Mouse (Mus musculus) intestine, embryonic 14.5 days (tissue): ENCODE data around the gene Celsr2. TPM values are rescaled to one million over a fixed set of nuclear protein-coding genes. Genes with fewer than 3 reads are reported as not detected.

Experiments used
- ATAC-seq: fragments of 200-750 bp; cut with Nextera tagmentation; replicated peaks from 2 replicates; pipeline ENCODE4 v1.8.0; 2017; ENCODE audit warnings: low read depth, moderate number of reproducible peaks, moderate TSS enrichment, moderate library complexity; ENCODE audit not compliant: low FRiP score, low TSS enrichment
- DNase-seq: peaks from one replicate; pipeline ENCODE4 v3.0.0-alpha.2; 2018; ENCODE audit warnings: low spot score
- H3K27ac ChIP-seq: fragments of 300-500 bp; sonication (generic); 2 replicates; pipeline ENCODE4 v1.5.1; 2014; ENCODE audit warnings: low read depth, mild to moderate bottlenecking, control low read depth
- H3K27me3 ChIP-seq: fragments of 300-500 bp; sonication (generic); replicated peaks from 2 replicates; pipeline ENCODE4 v1.6.1; 2014; ENCODE audit warnings: low read length, control low read depth; ENCODE audit not compliant: control insufficient read depth, insufficient read depth
- H3K36me3 ChIP-seq: fragments of 300-500 bp; sonication (generic); 2 replicates; pipeline ENCODE4 v1.6.1; 2014; ENCODE audit warnings: low read length, control low read depth; ENCODE audit not compliant: control insufficient read depth, insufficient read depth
- H3K4me1 ChIP-seq: fragments of 300-500 bp; sonication (generic); replicated peaks from 2 replicates; pipeline ENCODE4 v1.6.1; 2014; ENCODE audit warnings: low read length, control low read depth, mixed read lengths; ENCODE audit not compliant: control insufficient read depth, insufficient read depth
- H3K4me2 ChIP-seq: fragments of 300-500 bp; sonication (generic); 2 replicates; pipeline ENCODE4 v1.6.1; 2014; ENCODE audit warnings: low read length
- H3K4me3 ChIP-seq: fragments of 300-500 bp; sonication (generic); 2 replicates; pipeline ENCODE4 v1.5.1; 2014; ENCODE audit warnings: low read depth, low read length, control low read depth, mixed read lengths
- H3K9ac ChIP-seq: fragments of 300-500 bp; sonication (generic); 2 replicates; pipeline ENCODE4 v1.6.1; 2014; ENCODE audit warnings: mild to moderate bottlenecking, low read length
- H3K9me3 ChIP-seq: fragments of 300-500 bp; sonication (generic); 2 replicates; pipeline ENCODE4 v1.6.1; 2016; ENCODE audit warnings: low read length, control low read depth; ENCODE audit not compliant: control insufficient read depth
- WGBS: fragments of 180-500 bp; shearing (Covaris S2); extraction: QIAGEN DNeasy Blood & Tissue Kit; methylation state at CpG from one replicate; pipeline ENCODE4 v1.1.7; 2014; 5-methylcytosine and 5-hydroxymethylcytosine counted together
- polyA plus RNA-seq: library from polyadenylated mRNA; unstranded; fragments of >200 nt; fragmentation: Nextera tagmentation; extraction: Ambion mirVana; gene quantifications from 2 replicates; pipeline ENCODE4 v1.2.1, GENCODE M21; 2014

Celsr2 gene
- polyA plus RNA-seq, 1 experiment from 2014 or later, result 7.9 TPM

DNA sequence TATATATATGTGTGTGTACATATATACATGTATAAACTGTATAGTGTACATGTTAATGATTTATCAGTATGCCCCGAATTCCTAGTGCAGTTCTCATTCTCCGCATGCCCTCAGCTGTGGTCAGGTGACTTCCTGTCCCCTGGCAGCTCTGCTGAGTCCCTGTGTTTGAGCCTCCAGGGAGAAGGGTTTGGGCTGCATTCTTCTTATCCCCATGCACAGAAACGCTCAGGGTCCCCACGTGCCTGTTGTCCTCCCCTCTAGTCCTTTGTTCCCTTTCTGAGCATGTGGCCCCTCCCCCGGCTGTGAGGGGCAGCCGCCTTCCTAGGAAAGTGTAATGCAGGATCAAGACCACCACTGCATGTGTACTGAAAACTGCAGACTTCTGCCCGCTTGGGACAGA is 54.5 kb downstream of the Celsr2 start:
- DNase-seq (no peak), ATAC-seq (no peak)
- Histone ChIP-seq H3K9me3 (no peaks in the 10 kb centered on the region), H3K4me2 (no peak overlapping the region), H3K9ac (no peak overlapping the region), H3K36me3 (peaks cover 17% of the 10 kb centered on the region; the same call in 1 of the 2 replicates), H3K4me3 (no peak overlapping the region), H3K27ac (no peak overlapping the region), H3K27me3 (no peaks in the 10 kb centered on the region), H3K4me1 (peaks cover 4% of the 10 kb centered on the region; the same call in 1 of the 2 replicates)
- 11% methylated on average over 7 of the region's 7 CpGs for WGBS

DNA sequence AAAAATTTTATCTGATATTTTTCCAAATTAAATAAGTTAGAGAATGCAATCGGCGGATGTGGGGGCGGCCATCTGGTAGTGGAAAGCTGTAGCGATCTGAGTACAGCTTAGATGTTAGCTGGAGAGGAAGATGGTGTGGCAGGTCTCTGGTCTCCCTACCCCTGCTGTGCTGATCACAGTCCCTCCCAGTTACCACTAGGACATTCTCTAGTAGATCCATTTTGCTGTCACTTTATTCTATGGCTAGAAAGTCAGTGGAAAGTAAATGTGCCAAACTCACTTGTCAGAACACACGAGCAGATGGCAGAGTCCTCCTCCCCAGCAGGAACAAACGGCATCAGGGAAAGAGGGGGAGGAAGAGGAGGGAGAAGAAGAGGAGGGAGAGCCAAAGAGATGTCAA is 56.9 kb downstream of the Celsr2 start:
- WGBS, result 80% methylated on average over 6 of the region's 6 CpGs
- Histone ChIP-seq H3K9me3 (no peaks in the 10 kb centered on the region), H3K27me3 (no peaks in the 10 kb centered on the region), H3K36me3 (peaks cover 34% of the 10 kb centered on the region), H3K4me2 (no peak overlapping the region), H3K4me1 (peaks cover 4% of the 10 kb centered on the region; the same call in 1 of the 2 replicates), H3K27ac (no peak overlapping the region), H3K4me3 (no peak overlapping the region), H3K9ac (no peak overlapping the region)
- no peak for DNase-seq
- ATAC-seq, result no peak

DNA sequence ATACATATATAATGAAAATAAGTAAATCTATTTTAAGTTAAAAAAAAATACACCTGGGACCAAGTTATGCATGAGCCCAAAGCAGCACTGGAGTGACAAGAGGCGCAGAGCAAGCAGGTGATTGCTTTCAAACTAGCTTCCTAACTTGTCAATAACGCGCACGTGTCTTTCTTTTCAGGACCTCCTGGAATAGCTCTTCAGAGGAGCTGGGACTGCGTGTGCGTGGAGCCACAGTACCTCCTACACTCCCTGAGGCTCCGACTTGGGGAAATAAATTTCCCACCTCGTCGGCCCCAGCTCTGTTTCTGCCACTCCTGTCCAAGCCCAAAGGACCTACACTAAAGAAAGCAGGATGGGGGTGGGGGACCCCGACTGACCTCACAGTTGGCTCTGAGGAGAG is 58.3 kb downstream of the Celsr2 start:
- H3K4me1 ChIP-seq, result peaks cover 4% of the 10 kb centered on the region; the same call in 1 of the 2 replicates
- H3K9me3 ChIP-seq, result no peaks in the 10 kb centered on the region
- no peak overlapping the region for H3K4me2 ChIP-seq
- no peak overlapping the region for H3K9ac ChIP-seq
- H3K27ac ChIP-seq, result no peak overlapping the region
- 80% methylated on average over 10 of the region's 10 CpGs for whole genome bisulfite sequencing
- ATAC-seq, result no peak
- H3K36me3 ChIP-seq, result peaks cover 41% of the 10 kb centered on the region
- no peaks in the 10 kb centered on the region for H3K27me3 ChIP-seq
- no peak overlapping the region for H3K4me3 ChIP-seq
- DNase-seq, result no peak

- Histone ChIP-seq H3K4me3 (no peak overlapping the region), H3K4me2 (no peak overlapping the region), H3K4me1 (no peaks in the 10 kb centered on the region), H3K27me3 (no peaks in the 10 kb centered on the region), H3K9me3 (no peaks in the 10 kb centered on the region), H3K9ac (no peak overlapping the region), H3K27ac (no peak overlapping the region), H3K36me3 (peaks cover 48% of the 10 kb centered on the region)
- DNase-seq (no peak), ATAC-seq (no peak)
- 86% methylated on average over 3 of the region's 3 CpGs for WGBS
These were observed 60.1 kb downstream of the Celsr2 start for GRCm38 (mm10) chr3:108355245-108355644.

DNA sequence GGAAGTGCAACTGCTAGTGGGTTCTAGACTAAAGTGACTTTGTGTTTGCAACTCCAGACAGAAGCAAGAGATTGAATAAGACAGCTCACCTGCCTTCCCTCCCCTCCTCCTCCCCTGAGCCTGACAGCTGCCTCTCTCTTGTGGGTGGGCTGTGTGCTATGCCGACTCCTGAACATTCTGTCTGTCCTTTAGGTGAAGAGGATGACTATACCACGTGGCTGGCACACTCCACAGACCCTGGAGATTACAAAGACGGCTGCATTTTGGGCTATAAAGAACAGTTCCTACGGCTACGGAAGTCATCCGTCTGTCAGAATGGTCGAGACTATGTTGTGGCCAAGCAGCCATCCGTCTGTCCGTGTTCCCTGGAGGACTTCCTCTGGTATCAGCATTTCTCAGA is 67.0 kb downstream of the Celsr2 start:
- no peak overlapping the region for H3K27ac ChIP-seq

GRCm38 (mm10) chr3:108345855-108346254 is 69.5 kb downstream of the Celsr2 start:
- H3K9ac ChIP-seq, result no peak overlapping the region
- H3K4me2 ChIP-seq, result no peak overlapping the region
- H3K4me3 ChIP-seq, result no peak overlapping the region
- H3K36me3 ChIP-seq, result peaks cover 42% of the 10 kb centered on the region
- WGBS, result 87% methylated on average over 7 of the region's 7 CpGs
- no peaks in the 10 kb centered on the region for H3K27me3 ChIP-seq
- DNase-seq, result no peak
- ATAC-seq, result no peak
- no peaks in the 10 kb centered on the region for H3K9me3 ChIP-seq
- no peak overlapping the region for H3K27ac ChIP-seq
- no peaks in the 10 kb centered on the region for H3K4me1 ChIP-seq

More for the DNA sequence above, 67.0 kb downstream of the Celsr2 start:
- no peaks in the 10 kb centered on the region for H3K4me1 ChIP-seq
- 74% methylated on average over 9 of the region's 9 CpGs for WGBS
- H3K4me2 ChIP-seq, result no peak overlapping the region
- H3K9ac ChIP-seq, result no peak overlapping the region
- no peak overlapping the region for H3K4me3 ChIP-seq
- H3K9me3 ChIP-seq, result no peaks in the 10 kb centered on the region
- DNase-seq, result no peak
- no peak for ATAC-seq
- H3K27me3 ChIP-seq, result no peaks in the 10 kb centered on the region
- H3K36me3 ChIP-seq, result peaks cover 43% of the 10 kb centered on the region

DNA sequence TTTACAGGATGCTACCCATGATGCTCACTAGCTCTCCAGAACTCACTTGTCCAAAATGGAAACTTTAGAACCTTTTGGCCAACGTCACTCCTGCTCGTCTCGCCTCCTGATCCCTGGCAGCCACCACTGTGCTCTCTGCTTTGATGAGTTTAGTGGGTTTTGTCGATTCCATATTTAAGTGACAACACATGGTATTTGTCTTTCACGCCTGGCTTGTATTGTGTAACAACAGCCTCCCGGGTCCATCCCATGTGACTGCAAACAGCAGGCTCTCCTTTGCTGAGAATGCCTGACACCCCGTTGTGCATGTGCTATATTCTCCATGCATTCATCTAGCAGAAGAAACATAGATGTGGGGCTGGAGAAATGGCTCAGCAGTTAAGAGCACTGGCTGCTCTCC is 73.2 kb downstream of the Celsr2 start:
- DNase-seq (no peak), ATAC-seq (no peak)
- Histone ChIP-seq H3K27me3 (no peaks in the 10 kb centered on the region), H3K4me3 (no peak overlapping the region), H3K36me3 (peaks cover 63% of the 10 kb centered on the region), H3K4me1 (no peaks in the 10 kb centered on the region), H3K9me3 (no peaks in the 10 kb centered on the region), H3K27ac (no peak overlapping the region), H3K9ac (no peak overlapping the region), H3K4me2 (no peak overlapping the region)
- 88% methylated on average over 7 of the region's 7 CpGs for WGBS

DNA sequence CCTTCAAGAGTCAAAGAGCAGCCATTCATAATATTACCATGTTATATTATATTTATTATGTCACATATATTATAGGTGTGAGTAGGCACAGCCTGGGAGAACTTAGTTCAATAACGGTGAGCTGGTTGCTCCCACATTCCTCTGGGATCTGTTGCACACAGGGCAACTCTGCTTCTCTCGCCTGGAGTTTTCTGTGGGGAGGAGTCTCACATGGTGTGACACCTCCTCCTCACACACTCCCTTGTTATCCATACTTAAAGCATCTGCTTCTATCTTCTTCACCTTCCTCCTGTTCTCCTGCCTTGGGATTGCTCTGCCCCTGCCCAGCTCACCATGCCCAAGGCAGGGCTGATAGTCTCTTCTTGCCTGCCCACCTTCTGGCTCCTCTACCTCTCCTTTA is 74.3 kb downstream of the Celsr2 start:
- Histone ChIP-seq H3K27me3 (no peaks in the 10 kb centered on the region), H3K4me1 (no peaks in the 10 kb centered on the region), H3K4me2 (no peak overlapping the region), H3K9me3 (no peaks in the 10 kb centered on the region), H3K9ac (no peak overlapping the region), H3K27ac (no peak overlapping the region), H3K36me3 (peaks cover 56% of the 10 kb centered on the region), H3K4me3 (no peak overlapping the region)
- ATAC-seq (no peak), DNase-seq (no peak)
- WGBS, result 85% methylated on average over 2 of the region's 2 CpGs
